Mouse (Mus musculus): ENCODE measurements at regions not wholly inside any gene's neighbourhood (a gene's known extent, or its start where the extent isn't known, plus 50 kb on each side); places are given as distances from the start of the nearest gene placed in this dataset.

GRCm38 (mm10) chr11:18493981-18494380 lies 524.8 kb downstream of the Meis1 start:
- H3K4me2 ChIP-seq (replicated peaks; ENCODE audit: low read depth, low read length, severe bottlenecking) = no peak overlapping the region
- DNase-seq (ENCODE audit: low spot score) = no peak
- no peaks in the 10 kb centered on the region for H3K4me1 ChIP-seq (ENCODE audit: control insufficient read depth, insufficient read depth, low read length)
- no peaks in the 10 kb centered on the region for H3K36me3 ChIP-seq (ENCODE audit: control insufficient read depth, insufficient read depth, low read length)
- H3K4me3 ChIP-seq (replicated peaks; ENCODE audit: low read length) = no peak overlapping the region
- no peak for TF ChIP-seq POLR2A (IDR thresholded peaks at IDR 0.05; ENCODE audit: borderline replicate concordance, extremely low read depth, insufficient read depth, insufficient read length)
- H3K9ac ChIP-seq (ENCODE audit: low read depth, low read length, severe bottlenecking) = no peak overlapping the region
- H3K9me3 ChIP-seq (ENCODE audit: control insufficient read depth, low read length) = no peaks in the 10 kb centered on the region
- H3K27me3 ChIP-seq (ENCODE audit: control insufficient read depth, insufficient read depth, low read length) = no peaks in the 10 kb centered on the region
- ATAC-seq (ENCODE audit: low FRiP score, low read depth) = no peak
- no peak overlapping the region for H3K27ac ChIP-seq (replicated peaks; ENCODE audit: low read depth, low read length)
- WGBS = 72% methylated on average over 5 of the region's 5 CpGs

- no peak for ATAC-seq (ENCODE audit: low FRiP score, low read depth)
- 39% methylated on average over 2 of the region's 2 CpGs for WGBS
- no peak overlapping the region for H3K4me3 ChIP-seq (replicated peaks; ENCODE audit: low read length)
Measured at GRCm38 (mm10) chr11:18493086-18493485, 525.7 kb downstream of the Meis1 start.

GRCm38 (mm10) chr11:18489517-18490256 lies 529.1 kb downstream of the Meis1 start:
- WGBS = 46% methylated on average over 9 of the region's 9 CpGs
- no peak overlapping the region for H3K9ac ChIP-seq (ENCODE audit: low read depth, low read length, severe bottlenecking)
- H3K27ac ChIP-seq (replicated peaks; ENCODE audit: low read depth, low read length) = no peak overlapping the region
- TF ChIP-seq POLR2A (IDR thresholded peaks at IDR 0.05; ENCODE audit: borderline replicate concordance, extremely low read depth, insufficient read depth, insufficient read length) = no peak
- no peaks in the 10 kb centered on the region for H3K9me3 ChIP-seq (ENCODE audit: control insufficient read depth, low read length)
- no peak overlapping the region for H3K4me2 ChIP-seq (replicated peaks; ENCODE audit: low read depth, low read length, severe bottlenecking)
- no peak for ATAC-seq (ENCODE audit: low FRiP score, low read depth)
- H3K4me3 ChIP-seq (replicated peaks; ENCODE audit: low read length) = no peak overlapping the region
- H3K36me3 ChIP-seq (ENCODE audit: control insufficient read depth, insufficient read depth, low read length) = no peaks in the 10 kb centered on the region
- no peak for DNase-seq (ENCODE audit: low spot score)
- no peaks in the 10 kb centered on the region for H3K27me3 ChIP-seq (ENCODE audit: control insufficient read depth, insufficient read depth, low read length)
- H3K4me1 ChIP-seq (ENCODE audit: control insufficient read depth, insufficient read depth, low read length) = no peaks in the 10 kb centered on the region

More at GRCm38 (mm10) chr11:18493086-18493485, 525.7 kb downstream of the Meis1 start:
- H3K36me3 ChIP-seq (ENCODE audit: control insufficient read depth, insufficient read depth, low read length) = no peaks in the 10 kb centered on the region
- no peak for DNase-seq (ENCODE audit: low spot score)
- H3K9ac ChIP-seq (ENCODE audit: low read depth, low read length, severe bottlenecking) = no peak overlapping the region
- no peak overlapping the region for H3K4me2 ChIP-seq (replicated peaks; ENCODE audit: low read depth, low read length, severe bottlenecking)
- no peaks in the 10 kb centered on the region for H3K9me3 ChIP-seq (ENCODE audit: control insufficient read depth, low read length)
- no peaks in the 10 kb centered on the region for H3K4me1 ChIP-seq (ENCODE audit: control insufficient read depth, insufficient read depth, low read length)
- H3K27ac ChIP-seq (replicated peaks; ENCODE audit: low read depth, low read length) = no peak overlapping the region
- no peak for TF ChIP-seq POLR2A (IDR thresholded peaks at IDR 0.05; ENCODE audit: borderline replicate concordance, extremely low read depth, insufficient read depth, insufficient read length)
- no peaks in the 10 kb centered on the region for H3K27me3 ChIP-seq (ENCODE audit: control insufficient read depth, insufficient read depth, low read length)

- Histone ChIP-seq H3K9me3 (ENCODE audit: control insufficient read depth, low read length) (no peaks in the 10 kb centered on the region), H3K4me2 (replicated peaks; ENCODE audit: low read depth, low read length, severe bottlenecking) (no peak overlapping the region), H3K4me3 (replicated peaks; ENCODE audit: low read length) (no peak overlapping the region), H3K9ac (ENCODE audit: low read depth, low read length, severe bottlenecking) (no peak overlapping the region), H3K27me3 (ENCODE audit: control insufficient read depth, insufficient read depth, low read length) (no peaks in the 10 kb centered on the region), H3K36me3 (ENCODE audit: control insufficient read depth, insufficient read depth, low read length) (no peaks in the 10 kb centered on the region), H3K27ac (replicated peaks; ENCODE audit: low read depth, low read length) (no peak overlapping the region), H3K4me1 (ENCODE audit: control insufficient read depth, insufficient read depth, low read length) (no peaks in the 10 kb centered on the region)
- TF ChIP-seq POLR2A (IDR thresholded peaks at IDR 0.05; ENCODE audit: borderline replicate concordance, extremely low read depth, insufficient read depth, insufficient read length) = no peak
- no peak for ATAC-seq (ENCODE audit: low FRiP score, low read depth)
- DNase-seq (ENCODE audit: low spot score) = no peak
Measured at GRCm38 (mm10) chr11:18478841-18479240, 525.2 kb upstream of the Etaa1 start.

GRCm38 (mm10) chr11:18451271-18451670 lies 497.6 kb upstream of the Etaa1 start:
- 39% methylated on average over 3 of the region's 3 CpGs for WGBS
- DNase-seq (ENCODE audit: low spot score) (no peak), ATAC-seq (ENCODE audit: low FRiP score, low read depth) (no peak)
- no peak overlapping the region for H3K4me2 ChIP-seq (replicated peaks; ENCODE audit: low read depth, low read length, severe bottlenecking)
- H3K9ac ChIP-seq (ENCODE audit: low read depth, low read length, severe bottlenecking) = no peak overlapping the region
- H3K27me3 ChIP-seq (ENCODE audit: control insufficient read depth, insufficient read depth, low read length) = no peaks in the 10 kb centered on the region
- no peak overlapping the region for H3K27ac ChIP-seq (replicated peaks; ENCODE audit: low read depth, low read length)
- TF ChIP-seq POLR2A (IDR thresholded peaks at IDR 0.05; ENCODE audit: borderline replicate concordance, extremely low read depth, insufficient read depth, insufficient read length) = no peak
- no peak overlapping the region for H3K4me3 ChIP-seq (replicated peaks; ENCODE audit: low read length)
- no peaks in the 10 kb centered on the region for H3K4me1 ChIP-seq (ENCODE audit: control insufficient read depth, insufficient read depth, low read length)
- no peaks in the 10 kb centered on the region for H3K36me3 ChIP-seq (ENCODE audit: control insufficient read depth, insufficient read depth, low read length)
- no peaks in the 10 kb centered on the region for H3K9me3 ChIP-seq (ENCODE audit: control insufficient read depth, low read length)

Measured in limb, embryonic 14.5 days (tissue).